Mouse (Mus musculus) embryo, embryonic 10 days (tissue): ENCODE results near the gene Slc16a10.

ENCODE experiments used
- DNase-seq: peaks from one replicate; pipeline ENCODE4 v3.0.0-alpha.2; 2015; ENCODE audit warnings: low spot score

Slc16a10 gene

DNA sequence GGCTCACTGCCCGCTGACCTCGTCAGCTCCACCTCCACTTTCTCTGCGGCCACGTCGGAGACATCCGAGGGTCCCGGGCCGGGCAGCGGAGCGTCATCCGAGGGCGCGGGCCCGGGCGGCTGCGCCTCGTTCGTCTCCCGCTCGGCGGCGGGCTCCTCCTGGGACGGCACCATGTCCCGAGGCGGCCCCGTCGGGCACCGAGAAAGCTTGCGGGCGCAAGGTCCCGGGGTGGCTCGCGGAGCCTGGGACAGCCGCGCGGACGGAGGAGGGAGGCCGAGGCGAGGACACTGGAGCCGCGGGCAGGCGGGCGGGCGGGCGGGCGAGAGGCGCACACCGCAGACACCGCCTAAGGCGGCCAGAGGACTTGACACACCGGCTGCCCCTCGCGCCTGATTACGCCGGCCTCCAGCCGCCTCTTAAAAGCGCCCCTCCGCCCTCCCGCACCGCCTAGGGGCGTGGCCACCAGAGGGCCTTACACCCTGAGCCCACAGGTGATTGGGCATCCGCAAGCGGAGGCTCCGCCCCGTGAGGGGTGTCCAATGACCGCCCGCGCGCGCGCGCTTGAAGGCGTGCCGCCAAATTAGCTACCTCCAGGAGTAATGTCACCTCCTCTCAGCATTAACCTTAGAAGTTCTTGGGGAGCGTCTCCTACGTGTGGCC is at the start of gene Slc16a10:
Slc16a10 (minus strand) TSS at position 395 of the 660 bp plus-strand sequence.
- DNase-seq: peak; percentile 97

DNA sequence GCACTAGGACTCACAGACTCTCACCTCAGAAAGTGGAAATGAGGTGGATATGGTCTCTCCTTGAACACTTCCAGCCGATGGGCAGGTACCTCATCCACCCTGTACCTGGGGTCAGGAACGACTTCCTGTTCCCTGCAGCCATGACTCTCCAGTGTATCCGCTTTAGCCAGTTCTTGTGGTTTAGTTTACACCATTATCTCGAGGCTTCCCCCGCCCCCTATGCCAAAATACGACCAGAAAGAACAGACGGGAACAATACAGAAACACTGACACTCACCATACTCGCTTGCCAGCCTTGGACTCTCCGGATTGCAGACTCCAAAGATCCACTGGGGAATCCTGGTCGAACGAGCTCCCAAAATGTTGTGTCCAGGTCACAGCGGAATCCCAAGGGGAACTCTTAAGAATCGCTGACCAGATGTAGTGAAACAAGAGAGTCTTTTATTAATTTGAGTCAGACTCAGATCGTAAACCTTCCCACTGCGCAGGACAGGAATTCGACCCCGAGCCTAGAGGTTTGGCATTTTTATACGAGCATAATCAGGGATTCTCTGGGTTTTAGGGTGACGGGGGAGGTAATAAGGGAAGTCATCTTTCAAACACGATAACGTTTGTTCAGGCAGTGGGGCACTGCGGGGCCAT is 49.4 kb upstream of the Slc16a10 start:
- DNase-seq: peak; percentile 20

DNA sequence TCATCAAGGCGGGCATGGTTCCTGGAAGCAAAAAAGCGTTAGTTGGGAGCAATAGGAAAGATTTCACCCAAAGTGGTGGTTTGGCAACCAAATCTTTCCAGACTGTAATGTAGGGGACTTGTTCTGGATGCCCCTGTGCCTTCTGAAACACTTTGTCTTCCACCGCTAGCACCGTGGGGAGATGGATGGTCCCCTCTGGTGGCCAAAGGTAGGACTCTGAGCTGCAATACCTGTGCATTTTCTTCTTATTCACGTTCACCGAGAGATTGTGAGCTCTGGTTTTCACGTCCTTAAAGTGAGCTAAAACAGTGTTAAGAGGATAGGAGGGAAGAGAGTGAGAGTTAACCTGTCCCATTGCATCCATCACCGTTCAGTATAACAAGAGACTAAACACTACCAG is 48.8 kb upstream of the Slc16a10 start:
- DNase-seq: no peak

DNA sequence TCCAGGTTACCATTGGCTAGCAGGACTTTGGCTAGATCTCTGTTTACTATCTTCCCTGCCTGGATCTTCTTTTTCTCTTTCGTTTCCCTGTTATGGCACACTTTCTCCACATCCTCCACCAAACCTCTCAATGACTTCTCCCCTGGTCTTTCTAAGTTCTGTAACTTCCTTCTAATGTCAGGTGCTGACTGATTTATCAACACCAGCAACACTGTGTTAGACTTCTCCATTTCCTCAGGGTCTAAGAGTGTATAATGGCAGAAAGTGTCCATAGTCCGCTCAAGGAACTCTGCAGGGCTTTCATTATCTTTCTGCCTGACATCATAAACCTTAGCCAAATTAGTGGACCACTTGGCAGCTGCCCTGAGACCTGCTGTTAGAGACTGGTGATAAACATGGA is 47.6 kb upstream of the Slc16a10 start:
- no peak for DNase-seq

DNA sequence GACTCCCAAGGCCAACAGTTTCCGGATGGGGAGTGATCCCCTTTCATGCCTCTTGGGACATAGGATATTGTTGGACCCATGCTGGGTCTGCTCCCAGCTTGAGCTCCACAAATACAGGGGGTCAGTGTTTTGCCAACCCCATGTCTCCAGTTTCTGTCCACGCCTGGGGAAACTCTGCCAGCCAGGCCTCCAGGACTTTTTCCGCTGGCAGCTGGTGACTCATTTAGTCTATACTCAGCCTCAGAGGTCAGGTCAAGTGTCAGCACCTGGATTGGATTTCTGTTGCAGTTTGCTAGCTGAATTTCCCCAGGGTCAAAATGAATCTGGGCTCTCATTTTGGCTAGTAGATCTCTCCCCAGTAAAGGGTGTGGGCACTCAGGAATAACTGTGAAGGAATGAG is 46.8 kb upstream of the Slc16a10 start:
- peak; percentile 53 for DNase-seq

DNA sequence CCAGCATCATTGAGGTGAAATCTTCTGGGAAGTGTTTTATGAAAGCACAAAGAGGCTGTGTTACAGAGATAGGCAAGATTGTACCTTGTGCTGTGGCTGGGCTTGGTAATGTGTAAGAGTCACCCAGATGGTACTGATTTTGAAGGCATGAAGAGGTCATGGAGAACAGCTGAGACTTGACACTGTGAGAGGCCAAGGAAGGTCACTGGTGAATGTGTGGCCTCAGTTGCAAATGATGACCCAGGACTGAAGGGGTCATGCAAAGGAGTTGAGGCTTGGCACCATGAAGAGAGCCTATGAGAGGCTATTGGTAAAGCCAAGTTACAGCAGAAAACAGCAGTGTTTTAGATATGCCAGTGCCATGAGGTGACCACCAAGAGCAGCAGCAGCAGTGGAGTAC is 43.9 kb upstream of the Slc16a10 start:
- DNase-seq: peak; percentile 71

- no peak for DNase-seq
These were observed 38.0 kb upstream of the Slc16a10 start for GRCm38 (mm10) chr10:40180011-40180410.

GRCm38 (mm10) chr10:40179142-40179541 is 37.1 kb upstream of the Slc16a10 start:
- peak; percentile 11 for DNase-seq

GRCm38 (mm10) chr10:40177323-40177962 is 35.4 kb upstream of the Slc16a10 start:
- no peak for DNase-seq

DNA sequence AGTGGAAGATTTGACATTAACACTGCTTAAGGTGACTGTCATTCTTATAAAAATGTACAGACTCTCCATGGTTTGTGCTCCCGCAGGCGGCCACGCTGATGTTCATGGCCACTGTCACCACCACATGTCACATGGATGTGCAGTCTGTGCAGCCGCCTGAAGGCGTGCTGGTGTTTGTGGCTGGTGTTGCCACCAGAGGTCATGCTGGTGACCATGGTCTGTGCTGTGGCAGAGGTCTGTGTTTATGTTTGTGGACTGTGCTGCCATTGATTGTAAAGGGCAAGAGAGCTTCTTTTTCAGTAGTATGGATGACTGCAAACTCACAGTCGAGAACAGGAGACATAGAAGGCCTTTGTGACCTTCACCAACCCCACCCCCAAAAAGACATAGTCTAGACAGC is 30.1 kb upstream of the Slc16a10 start:
- DNase-seq: no peak

- no peak for DNase-seq
These were observed 29.2 kb upstream of the Slc16a10 start for GRCm38 (mm10) chr10:40171211-40171610.

DNA sequence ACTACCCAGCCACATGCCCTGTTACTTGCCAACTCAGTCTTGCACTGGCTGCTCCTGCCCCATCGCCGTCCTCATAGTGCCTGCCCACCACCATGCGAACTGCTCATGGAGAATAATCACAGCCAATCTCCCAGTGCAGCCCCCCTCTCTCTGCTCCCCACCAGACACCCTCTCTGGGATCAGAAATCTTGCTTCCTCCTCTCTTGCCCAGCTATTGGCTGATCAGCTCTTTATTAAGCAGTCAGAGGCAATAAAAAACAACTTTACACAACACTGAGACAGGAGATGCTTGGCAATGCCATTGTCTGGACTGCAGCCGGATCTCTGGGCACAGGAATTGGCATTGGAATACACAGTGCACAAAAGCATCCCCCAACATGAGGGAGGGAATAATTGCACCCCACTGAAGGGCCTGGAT is 28.1 kb upstream of the Slc16a10 start:
- DNase-seq: no peak

GRCm38 (mm10) chr10:40169566-40169965 is 27.5 kb upstream of the Slc16a10 start:
- DNase-seq: no peak

- DNase-seq: no peak
These were observed 27.0 kb upstream of the Slc16a10 start for GRCm38 (mm10) chr10:40169088-40169487.

GRCm38 (mm10) chr10:40164421-40165386 is 22.6 kb upstream of the Slc16a10 start:
- DNase-seq: no peak

DNA sequence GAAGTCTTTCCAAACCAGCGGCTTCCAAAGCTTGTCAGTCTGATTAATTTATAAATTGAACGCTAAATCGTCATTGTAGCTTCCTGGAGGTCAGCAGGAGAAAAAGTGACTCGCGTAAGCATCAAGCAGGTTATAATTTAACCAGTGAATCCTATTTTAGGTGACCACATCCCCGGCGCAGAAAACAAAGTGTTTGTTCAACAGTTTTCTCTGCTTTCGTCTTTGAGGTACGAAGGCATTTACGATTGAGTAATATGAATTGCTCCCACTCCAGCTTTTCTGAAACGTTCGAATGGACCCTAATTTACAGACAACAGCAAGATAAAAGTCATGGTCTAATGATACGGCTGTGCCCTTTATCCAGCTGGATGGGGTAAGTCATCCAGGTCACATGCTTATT is 21.9 kb upstream of the Slc16a10 start:
- DNase-seq: no peak

DNA sequence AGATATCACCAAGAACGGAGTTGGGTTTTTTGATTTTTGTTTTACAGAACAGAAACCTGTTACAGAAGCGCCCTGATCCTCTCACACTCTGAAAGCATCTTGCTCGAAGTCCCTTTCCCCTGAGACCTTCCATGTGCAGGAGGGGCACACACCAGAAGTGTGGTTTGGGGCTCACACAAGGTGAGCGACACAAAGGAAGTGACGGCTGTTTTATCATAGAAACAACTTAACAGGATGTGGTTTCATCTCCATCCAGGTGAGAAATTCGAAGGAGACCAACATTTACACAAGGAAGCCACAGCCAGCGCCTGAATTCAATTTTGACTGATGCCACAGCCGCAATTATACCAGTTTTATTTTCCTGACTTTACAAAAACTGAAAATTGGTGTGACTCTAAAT is 21.3 kb upstream of the Slc16a10 start:
- no peak for DNase-seq

GRCm38 (mm10) chr10:40161701-40162255 is 19.7 kb upstream of the Slc16a10 start:
- no peak for DNase-seq

- DNase-seq: no peak
These were observed 19.2 kb upstream of the Slc16a10 start for GRCm38 (mm10) chr10:40161236-40161635.

DNA sequence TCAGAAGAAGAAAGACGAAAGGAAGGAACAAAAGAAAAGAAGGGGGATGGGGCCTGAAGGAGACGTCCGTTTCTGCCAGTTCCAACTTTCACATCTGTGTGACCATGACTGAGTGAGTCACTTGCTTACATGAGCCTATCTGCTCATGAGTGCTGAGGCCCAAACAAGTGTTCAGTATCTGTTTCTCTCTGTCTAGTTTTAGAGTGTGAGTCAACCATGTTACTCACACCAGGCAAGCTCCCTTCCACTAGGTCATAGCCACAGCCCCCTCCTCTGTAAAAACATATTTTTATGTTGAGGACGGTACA is 10.4 kb upstream of the Slc16a10 start:
- DNase-seq: no peak

- DNase-seq: no peak
These were observed 9.9 kb upstream of the Slc16a10 start for GRCm38 (mm10) chr10:40151852-40152549.
